Mouse (Mus musculus) erythroblast, adult 5-6 weeks (primary cell): Measurements from ENCODE around the gene Krtcap2. TPM values are rescaled to one million over a fixed set of nuclear protein-coding genes. Genes with fewer than 3 reads are reported as not detected.

Experiments
- ATAC-seq: replicated peaks from 2 replicates; pipeline ENCODE4 v1.8.0; 2016; ENCODE audit warnings: moderate number of reproducible peaks, mild to moderate bottlenecking, moderate TSS enrichment, inconsistent platforms; ENCODE audit not compliant: poor library complexity, low FRiP score, severe bottlenecking
- total RNA-seq, 2 experiments: library from RNA; stranded (forward) in 1 of 2; stranded (reverse) in 1 of 2; fragments of 150-400 nt in 1 of 2; fragments of 200-764, 138-1000 nt in 1 of 2; gene quantifications; 2 replicates each; pipeline versions ENCODE4 v1.2.3 to v1.2.4; 2015 to 2017; ENCODE audit warnings: low replicate concordance in 2 of 2

Krtcap2 gene
- total RNA-seq, 2 experiments from 2014 or later: 31.8 to 49.8 TPM

DNA sequence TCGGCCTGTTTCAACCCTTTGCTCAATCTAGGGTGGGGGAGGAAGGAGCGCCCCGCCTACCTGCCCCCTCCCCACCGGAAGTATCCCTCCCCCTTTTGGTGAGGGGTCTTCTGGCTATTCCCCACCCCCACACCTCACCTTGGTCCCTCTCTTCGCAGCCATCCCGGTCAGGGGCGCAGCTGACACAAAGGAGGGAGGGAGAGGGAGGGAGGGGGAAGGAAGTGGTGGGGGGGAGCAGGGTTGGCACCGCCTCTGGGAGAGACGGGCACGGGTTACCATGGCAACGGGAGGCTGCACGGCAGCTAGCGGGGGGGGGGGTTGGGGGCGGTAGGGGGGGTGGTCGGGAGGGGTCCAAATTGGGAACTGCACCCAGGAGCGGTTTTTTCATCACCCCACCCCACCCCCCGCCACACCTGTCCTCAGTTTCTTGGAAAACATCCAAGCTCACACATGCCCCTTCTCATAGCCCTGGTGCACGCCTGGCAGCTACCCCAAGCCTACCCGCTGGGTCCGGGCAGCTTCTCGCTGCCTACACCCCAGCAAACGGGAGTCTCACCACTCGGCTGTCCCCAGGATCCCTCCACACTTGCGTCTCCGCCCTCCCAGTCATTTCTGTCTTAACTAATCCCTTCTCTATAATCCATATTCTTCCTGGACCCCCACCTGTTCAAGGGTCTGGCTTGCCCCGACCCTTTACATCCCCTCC is 631 bp upstream of the Krtcap2 start:
- ATAC-seq: no peak

DNA sequence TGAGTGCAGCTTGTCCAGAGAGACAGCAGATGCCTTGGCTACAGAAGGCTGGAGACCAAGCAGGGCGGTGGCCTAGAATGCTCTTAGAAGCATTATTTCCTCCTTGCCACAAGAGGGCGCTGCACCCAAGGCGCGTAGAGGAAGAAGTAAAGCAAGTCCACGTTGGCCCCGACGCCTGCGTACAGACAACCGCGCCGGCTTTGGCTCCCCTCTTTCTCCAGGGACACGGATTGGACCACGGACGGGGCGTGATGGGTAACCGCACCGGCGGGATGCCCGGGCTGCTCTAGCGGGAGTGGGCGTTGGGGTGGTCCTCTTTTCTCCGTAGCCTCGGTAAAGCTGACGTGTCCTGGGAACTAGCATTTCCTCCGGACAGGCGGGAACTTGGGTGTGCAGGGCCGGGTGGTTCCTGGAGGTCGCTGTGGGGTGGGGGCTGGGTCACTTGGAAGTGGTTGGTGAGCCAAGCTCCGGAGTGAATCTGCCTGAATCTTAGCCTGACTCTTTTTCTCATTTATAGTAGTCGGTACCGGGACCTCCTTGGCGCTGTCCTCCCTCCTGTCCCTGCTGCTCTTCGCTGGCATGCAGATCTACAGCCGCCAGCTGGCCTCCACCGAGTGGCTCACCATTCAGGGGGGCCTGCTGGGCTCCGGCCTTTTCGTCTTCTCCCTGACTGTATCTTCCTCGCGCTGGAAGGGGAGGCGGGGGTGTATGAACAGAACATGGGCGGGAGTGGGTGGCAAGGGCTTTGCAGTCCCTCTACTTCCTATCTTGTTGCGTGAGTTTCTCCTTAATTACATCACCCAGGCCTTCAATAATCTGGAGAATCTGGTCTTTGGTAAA is 715 bp downstream of the Krtcap2 start, which contains the start of gene Trim46:
Gene Trim46, minus strand, starts transcription at position 49 of the 840 bp plus-strand sequence.
- peak; percentile 89 for ATAC-seq

DNA sequence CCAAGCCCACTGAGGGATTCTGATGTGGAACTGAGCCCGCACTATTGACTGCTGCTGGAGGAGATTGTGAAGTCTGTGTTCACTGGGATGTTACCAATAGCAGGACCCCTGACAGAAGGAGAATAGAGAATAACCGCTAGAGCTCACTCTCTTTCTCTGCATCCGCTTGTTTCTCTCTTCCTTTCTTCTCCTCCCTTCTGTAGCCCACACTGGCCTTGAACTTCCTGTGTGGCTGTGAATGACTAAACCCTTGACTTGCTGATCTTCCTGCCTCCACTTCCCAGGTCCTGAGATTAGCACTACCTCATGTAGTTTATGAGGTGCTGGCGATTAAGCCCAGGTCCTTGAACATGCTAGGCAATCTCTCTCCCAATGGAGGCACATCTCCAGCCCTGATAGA is 1.7 kb downstream of the Krtcap2 start:
- no peak for ATAC-seq

DNA sequence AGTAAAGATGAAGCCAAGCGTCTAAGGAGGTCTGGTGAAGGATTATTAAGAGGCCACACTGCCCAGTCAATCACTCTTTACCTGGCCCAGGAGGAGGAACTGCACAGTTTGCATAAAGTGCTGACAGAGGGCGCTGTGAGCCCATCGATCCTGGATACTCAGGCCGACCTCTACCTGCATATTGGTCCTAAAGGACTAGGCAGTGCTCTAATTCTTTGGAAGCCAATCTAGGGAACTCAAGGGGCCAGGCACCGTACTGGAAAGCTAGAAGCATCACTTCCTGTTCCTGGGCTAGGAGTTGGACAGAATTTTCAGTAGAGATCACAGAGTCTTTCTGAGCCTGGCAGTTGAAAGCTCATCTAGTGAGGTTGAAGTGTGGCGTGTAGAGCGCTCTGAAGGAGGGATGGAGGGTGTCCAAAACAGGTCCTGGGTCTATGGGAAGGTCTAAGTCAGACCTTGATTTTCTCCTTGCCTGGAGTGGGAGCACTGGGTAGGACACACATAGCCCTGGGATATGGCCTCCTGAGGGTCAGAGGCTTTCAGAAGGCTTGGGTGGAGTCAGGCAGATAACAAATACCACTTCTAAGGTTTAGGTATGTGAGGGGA is 4.8 kb downstream of the Krtcap2 start:
- no peak for ATAC-seq

DNA sequence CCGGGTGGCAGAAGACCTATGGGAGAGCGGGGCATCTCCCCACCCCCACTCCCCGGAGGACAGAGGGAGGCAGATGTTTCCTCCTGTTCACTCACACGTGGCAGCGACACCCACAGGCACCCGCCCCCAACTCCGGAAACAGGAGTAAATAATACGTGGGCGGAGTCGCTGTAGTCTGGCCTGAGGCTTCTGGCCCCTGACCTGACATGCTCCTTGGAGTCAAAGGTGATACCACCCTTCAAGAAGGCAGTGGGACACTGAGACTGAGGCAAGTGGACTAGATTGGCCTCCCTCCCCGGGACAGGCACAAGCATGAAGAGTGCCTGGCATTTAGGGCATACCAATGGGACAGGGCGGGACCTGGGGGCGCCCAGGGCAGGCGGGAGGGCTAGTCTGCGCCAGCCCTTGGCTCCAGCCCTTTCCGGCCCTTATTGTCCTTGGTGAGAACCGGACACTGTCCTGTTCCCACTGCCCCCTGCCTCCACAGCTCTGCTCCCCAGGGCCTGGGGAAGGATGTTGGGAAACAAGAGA is 5.7 kb downstream of the Krtcap2 start:
- no peak for ATAC-seq

DNA sequence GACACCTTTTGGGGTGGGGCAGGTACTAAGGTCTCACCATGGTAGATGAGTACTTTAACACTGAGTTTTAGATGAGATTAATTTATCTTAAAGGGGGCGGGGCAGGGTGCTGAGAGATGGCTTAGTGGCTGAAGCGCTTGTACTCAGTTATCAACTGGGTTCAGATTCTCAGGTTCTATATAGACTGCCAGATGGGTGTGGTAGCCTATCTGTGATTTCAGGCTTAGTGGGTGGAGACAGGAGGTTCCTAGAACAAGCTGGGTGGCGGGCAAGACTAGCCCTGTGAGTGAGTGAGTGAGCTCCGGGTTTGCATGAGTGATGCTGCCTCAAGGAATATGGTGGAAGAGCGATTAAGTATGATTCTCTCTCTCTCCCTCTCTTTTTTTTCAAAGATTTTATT is 9.2 kb downstream of the Krtcap2 start:
- ATAC-seq: no peak

DNA sequence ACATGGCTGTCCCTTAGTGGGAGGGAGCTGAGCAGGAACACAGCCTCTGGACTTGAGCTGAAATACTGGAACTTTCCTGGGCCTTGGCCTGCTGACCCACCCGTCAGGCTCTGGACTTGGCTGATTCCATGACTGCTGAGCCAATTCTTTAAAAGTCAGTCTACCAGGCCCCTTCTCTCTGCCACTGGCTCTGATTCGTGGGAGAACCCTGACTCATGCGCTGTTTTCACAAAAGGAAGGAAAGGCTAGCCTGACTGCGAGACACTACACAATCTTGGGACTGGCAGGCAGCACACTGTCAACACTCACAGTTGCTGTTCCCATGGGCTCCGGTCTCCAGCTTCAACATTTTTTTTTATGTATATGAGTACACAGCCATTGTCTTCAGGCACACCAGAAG is 10.4 kb downstream of the Krtcap2 start:
- no peak for ATAC-seq

DNA sequence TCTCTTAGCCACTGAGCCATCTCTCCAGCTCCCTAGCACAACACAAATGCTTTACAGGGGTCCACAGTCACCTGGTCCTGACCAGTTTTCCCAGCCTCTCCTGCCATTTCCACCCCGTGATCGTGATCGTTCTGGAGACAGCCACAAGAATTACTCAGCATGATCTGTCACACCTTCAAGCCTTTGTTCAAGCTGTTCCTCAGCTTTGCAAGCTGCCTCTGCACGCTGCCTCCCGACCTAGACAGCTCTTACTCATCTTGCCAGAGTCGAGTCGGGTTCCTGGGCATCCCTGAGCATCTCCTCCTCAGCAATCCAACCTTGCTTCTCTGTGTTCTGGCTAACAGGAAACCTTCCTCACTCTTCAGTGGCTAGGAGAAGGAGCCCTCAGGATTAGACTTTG is 13.3 kb downstream of the Krtcap2 start, which contains the start of gene Dpm3:
Gene Dpm3, plus strand, starts transcription at position 283 of the 400 bp plus-strand sequence.
- no peak for ATAC-seq

DNA sequence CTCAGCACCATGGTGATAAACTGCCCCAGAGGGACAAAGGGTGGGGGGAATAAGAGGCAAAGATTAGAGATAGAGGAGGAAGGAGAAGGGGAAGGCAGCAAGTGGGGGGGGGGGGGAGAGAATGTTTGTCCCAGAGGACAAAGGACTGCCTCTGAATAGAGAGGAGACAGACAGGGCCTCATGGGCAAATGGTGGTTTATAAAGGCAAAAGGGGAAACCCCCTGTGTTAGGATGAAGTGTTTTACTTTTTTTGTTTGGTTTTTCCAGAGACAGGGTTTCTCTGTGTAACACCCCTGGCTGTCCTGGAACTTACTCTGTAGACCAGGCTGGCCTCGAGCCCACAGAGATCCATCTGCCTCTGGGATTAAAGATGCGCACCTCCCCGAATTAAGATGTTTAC is 14.4 kb downstream of the Krtcap2 start:
- ATAC-seq: no peak

DNA sequence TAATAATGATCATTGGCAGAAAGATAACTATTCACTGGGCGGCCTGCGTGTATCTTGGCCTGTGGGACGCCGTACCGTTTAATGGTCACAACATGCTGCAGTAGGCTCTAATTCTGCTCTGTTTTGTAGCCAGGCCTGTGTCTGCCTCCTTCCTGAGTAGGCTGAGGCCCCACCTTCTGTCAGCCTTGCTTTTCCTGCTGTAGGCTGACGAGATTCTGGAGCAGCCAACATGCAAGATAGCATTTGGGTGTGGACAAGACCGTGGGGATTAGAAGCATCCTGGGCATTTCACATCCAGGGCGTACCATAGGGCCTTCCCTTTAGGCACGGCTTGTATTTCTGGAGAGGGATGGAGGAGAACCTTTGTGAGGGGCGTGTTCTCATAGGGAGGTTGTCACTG is 16.7 kb downstream of the Krtcap2 start:
- no peak for ATAC-seq

DNA sequence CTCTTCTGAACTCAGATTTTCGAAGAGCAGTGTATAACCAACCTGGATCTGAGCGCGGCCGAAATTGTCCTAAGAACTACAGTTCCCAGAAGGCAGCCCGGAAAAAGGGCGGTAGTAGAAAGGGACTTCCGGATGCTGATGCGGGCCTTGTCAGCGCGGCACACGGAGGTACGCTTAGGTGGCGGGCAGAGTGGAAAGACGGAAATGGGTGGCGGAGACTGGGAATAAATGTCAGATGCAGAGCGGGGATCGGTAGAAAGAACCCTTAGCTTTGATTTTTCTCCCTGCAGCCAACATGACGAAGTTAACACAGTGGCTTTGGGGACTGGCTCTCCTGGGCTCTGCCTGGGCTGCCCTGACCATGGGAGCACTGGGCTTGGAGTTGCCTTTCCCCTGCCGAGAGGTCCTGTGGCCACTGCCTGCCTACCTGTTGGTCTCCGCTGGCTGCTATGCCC is 20.7 kb downstream of the Krtcap2 start:
- peak; percentile 85 for ATAC-seq

DNA sequence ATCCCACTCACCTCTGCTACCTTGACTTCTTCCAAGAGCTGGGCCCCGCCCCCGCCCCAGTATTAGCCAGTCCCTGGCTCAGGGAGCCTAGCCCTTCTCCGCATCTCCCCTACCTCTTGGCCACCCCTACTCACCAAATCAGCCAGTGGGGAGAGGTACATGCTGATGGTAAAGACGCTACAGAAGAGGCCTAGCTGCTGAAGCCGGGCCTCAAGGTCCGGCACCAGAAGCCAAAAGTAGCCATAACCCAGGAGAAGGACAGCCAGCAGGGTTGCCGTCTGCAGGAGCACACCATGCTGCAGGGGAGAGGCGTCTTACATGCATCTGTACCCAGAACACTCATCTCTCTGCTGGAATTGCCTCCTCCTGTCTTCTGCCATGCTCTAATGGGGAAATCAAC is 23.1 kb downstream of the Krtcap2 start:
- ATAC-seq: no peak

DNA sequence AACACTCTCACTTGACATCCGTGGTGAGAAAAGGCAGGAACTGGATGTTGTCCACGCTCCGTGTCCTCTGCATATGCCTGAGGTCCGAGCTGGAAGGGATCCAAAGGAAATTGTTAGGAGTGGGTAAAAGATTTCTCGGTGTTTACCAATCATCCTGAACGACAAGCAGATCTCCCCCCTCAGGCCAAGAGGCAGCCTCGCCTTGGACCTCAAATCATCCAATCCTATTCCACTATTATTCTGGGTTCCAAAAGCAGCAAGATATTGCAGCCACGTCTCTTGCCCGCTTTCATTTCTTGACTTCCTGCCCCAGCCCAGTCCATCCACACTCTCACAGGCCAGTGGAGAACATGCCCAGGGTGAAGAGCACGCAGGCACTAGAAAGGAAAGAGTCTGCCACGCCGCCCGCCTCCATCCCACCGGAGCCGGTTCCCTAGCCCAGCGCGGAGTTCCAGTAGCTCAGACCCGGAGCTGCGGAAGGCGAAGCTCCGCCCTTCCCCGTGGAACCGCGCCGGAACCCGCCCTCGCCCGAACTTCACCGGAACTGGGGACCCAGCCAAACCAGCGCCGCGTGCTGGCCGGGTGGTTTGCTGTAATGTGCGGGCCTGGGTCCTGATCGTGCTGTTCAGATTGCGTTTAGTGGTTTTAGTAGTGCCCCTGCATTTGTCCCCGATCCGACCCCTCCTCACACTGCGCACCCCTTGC is 24.4 kb downstream of the Krtcap2 start, which contains the start of gene Slc50a1:
Gene Slc50a1, minus strand, starts transcription at position 520 of the 705 bp plus-strand sequence.
- ATAC-seq: peak; percentile 66

DNA sequence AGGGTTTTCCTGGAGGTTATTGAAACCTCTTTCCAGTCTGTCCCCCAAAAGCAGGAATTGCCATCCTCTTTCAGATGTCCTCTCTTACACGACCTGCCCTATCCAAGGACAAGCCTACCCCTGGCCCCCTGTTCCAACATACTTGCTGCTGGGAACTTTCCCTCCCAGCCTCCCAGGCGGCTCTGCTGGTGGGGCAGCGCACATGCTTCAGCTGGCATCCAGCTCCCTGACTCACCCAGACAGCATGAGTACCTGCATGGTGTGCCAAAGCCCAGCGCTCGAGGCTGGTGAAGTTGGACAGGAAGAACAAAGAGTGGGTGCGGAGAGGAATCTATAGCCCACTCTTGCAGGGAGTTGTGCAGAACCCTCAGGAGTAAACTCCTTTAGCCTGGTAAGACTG is 25.1 kb downstream of the Krtcap2 start:
- ATAC-seq: no peak

DNA sequence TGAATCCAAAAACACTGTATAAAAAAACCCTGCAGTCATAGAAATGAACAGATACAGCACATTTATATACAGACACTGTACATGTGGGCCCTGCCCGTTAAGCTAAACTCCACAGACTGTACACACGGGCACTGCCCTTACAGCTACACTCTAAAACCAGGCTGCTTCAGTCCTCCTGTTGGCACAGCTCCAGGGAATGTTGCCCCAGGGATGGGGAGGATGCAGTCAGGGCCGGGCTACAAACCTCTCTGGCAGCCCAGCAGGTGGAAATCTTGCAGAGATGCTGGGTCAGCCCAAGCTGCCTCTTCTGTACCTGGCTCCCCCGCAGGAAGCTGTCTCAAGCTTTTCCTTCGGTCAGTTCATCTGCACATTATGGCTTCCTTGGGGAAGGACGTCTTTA is 26.0 kb downstream of the Krtcap2 start:
- no peak for ATAC-seq

DNA sequence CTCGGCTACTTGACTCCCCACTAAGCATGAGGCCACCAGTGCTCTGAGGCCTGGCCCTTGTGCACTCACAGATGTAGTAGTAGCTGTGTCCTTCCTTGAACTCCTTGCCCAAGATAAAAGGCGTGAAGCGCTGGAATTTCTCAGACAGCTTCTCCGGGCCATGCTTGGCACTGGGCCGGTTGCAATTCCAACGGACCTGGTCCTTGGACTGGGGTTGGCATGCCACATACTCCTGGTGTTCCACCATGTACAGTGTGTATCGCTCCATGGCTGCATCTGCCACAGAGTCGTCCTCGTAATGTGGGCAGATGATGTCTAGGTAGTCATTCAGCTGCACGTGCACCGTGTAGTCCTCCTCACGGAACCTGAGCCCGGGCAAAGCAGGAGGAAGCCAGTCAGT is 30.3 kb downstream of the Krtcap2 start:
- no peak for ATAC-seq

DNA sequence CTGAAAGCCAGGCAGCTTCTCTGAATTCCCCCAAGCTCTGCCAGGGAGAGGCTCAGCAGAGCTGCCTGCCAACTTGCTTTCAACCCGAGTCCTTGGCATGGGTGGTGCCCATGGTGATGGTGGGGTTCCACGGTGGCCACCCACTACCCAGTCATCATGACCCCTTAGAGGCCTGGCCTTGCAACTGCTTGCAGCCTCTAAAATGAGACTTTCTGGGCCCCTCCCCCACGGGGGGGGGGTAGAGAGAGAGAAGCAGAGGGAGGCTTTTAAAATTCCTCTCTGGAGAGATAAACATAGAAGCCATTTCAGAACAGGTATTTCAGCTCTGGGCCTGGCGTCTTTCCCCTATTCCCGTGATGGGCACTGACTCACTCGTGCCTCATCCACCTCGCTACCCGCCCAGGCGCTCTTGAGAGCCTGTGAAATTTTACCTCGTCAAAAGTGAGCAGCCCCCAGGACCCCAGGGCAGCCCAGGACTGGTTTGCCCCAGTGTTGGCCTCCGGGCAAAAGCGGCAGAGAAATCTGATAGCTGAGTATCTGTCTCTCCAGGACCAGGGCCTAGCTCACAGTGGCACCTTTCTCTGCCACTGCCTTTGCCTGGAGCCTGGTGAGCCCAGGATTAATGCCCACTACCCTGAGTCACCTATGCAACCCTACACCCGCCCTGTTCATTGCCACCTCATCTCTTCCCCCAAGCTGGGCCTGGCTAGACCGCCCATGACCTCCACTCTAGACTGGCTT is 31.7 kb downstream of the Krtcap2 start:
- no peak for ATAC-seq

DNA sequence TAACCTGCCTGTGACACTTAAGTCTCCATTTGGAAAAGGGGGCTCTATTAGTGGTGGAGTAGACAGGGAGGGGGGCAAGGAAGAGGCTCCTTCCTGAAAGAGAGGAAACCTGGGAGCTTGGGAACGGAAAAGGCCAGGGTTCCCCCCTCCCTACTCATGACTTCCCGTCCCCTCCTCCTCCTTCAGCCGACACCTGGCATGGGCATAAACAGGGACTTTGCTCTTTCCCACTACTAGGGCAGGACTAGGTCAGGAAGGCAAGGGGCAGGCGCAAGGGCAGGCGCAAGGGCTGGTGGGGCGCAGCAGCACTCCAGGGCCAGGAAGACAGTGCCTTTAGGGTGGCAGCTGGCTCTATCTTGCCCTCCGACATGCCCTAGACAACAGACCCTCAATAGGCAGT is 32.3 kb downstream of the Krtcap2 start:
- ATAC-seq: no peak

DNA sequence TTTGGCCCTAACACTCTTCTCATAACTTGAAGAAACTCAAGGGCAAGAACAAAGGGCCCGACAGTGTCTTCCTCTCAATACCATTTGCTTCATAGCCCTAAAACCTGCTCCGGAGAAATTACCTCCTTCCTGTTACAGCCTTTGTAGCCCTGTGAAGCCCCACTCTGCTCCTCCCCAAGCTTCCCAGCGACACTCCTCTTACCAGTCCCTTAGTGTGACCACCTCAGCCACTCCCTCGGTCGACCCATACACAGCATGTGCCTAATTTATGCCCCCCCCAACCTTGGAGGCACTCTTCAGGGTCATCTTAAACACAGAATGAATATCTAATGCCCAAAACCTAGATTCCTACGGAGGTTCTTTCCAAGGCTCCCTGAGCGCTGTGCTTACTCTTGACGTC is 32.9 kb downstream of the Krtcap2 start:
- no peak for ATAC-seq
